Mouse (Mus musculus) liver, postnatal 0 days (tissue): ENCODE data around the gene Isyna1.

Source experiments
- CTCF ChIP-seq: sonication (generic); IDR thresholded peaks from 2 replicates; pipeline ENCODE4 v1.5.1; 2016; ENCODE audit warnings: antibody characterized with exemption, low read depth
- EP300 ChIP-seq: IDR thresholded peaks from 2 replicates; pipeline ENCODE4 v1.6.1; 2016; ENCODE audit warnings: antibody characterized with exemption, low read depth, mild to moderate bottlenecking

- TF ChIP-seq CTCF (peak; percentile 84), EP300 (no peak)
Measured at GRCm38 (mm10) chr8:70598283-70598682, 4.1 kb downstream of the Isyna1 start.
